In the genomic region with DNA sequence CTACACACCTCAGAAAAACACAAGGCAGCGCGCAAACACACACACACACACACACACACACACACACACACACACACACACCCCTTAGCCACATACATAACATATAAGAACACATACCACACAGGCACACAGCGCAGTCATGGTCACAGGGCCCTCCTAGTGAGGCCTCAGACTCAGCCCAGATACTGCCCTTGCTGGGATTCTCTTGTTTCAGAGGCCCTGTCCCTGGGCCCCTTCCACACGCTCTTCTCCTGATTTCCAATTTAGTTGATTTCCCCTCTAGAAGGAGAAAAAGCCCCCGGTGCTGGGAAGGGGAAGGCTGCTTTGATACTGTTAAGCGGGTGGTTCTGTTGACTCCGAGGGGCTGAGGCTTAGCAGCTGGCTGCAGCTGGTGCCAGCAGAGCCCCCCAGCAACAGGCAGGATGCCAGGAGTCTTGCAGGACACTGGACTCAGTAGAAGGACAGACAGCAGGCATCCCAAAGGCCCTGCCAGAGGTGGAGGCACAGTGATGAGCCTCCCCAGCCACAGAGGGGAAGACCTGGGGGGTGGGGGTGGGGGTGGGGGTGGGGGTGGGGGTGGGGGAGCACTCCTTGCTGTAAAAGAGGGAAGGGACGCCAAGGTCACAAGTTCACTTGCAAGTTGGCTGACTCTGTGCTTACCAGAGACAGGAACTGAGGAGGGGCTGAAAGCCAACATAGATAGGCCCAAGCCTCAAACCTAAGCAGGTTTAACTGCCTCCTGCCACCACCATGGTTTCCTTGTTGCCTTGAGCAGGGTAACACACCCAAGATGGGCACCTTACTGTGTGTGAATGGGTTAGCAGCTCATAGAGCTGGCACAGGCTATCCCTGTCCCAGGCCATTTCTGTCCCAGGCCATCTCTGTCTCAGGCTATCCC, we compare ENCODE assay signal across 10 mouse cellular contexts. TPM values are rescaled to one million over a fixed set of nuclear protein-coding genes. Genes with fewer than 3 reads are reported as not detected.
DNase-seq lines count a peak whose midpoint lies in the region; ATAC-seq lines count a peak whose summit lies in the region.
"Had no signal": no experiment of that assay in that cellular context is flagged by ENCODE, and none has a peak within 500 bp of the region (broad histone marks: within the 10 kb centered on the region; RNA-seq: fewer than 3 reads in every experiment).

No protein-coding gene starts in this region.

- H3K4me3 ChIP-seq in limb, embryonic 13.5 days = no peak overlapping the region

- peaks cover 34% of the 10 kb centered on the region for H3K36me3 ChIP-seq in limb, embryonic 13.5 days

- DNase-seq in heart, postnatal 4 days = peak; percentile 53
- DNase-seq in heart, postnatal 25 days (ENCODE audit: low spot score) = no peak
- peak; percentile 67 for DNase-seq in testis, postnatal 10 days (ENCODE audit: low spot score)
- DNase-seq in testis, postnatal 14 days (ENCODE audit: low spot score) = no peak
- no peak for DNase-seq in frontal cortex, postnatal 10 days (ENCODE audit: low spot score in 2 of 2)
- no peak for DNase-seq in left cerebral cortex, adult 8-10 months (ENCODE audit: low spot score in 2 of 2)
- no peak for DNase-seq in right cerebral cortex, postnatal 4 days

- peak; percentile 20; the same call in 1 of the 2 replicates for ATAC-seq in limb, embryonic 13.5 days (ENCODE audit: low FRiP score, low read depth)

- no peaks in the 10 kb centered on the region for H3K27me3 ChIP-seq in limb, embryonic 13.5 days

- H3K27ac ChIP-seq in limb, embryonic 13.5 days = peak overlapping the region; percentile 48; the same call in 1 of the 2 replicates

- H3K9me3 ChIP-seq in limb, embryonic 13.5 days = no peaks in the 10 kb centered on the region

- 0 out of 2 replicates have a peak overlapping the region, but pooled peaks have one; percentile 13 for H3K9ac ChIP-seq in limb, embryonic 13.5 days

- peaks cover 71% of the 10 kb centered on the region for H3K4me1 ChIP-seq in limb, embryonic 13.5 days

- intact Hi-C loops in heart, postnatal 25 days (cut with DNase I) = no loop called here

- WGBS in limb, embryonic 13.5 days = 44% methylated on average over 8 of the region's 8 CpGs

- peak overlapping the region; percentile 35 for H3K4me2 ChIP-seq in limb, embryonic 13.5 days (replicated peaks)

RNA-seq across cellular contexts. Expression of gene Zbp1, which starts 17.0 kb away (rescaled TPM):
- under 1 TPM in 1 of 2 experiments, not detected in 1; 0.14 TPM for total RNA-seq in heart, postnatal 4 days (2021)
- 1 to 10 TPM in 1 of 2 experiments, under 1 TPM in 1; 0.26 to 1.5 TPM for total RNA-seq in heart, postnatal 25 days (2021)
- 0.43 and 0.45 TPM in 2 replicates for polyA plus RNA-seq in limb, embryonic 13.5 days (2015; fragmentation: Nextera tagmentation; extraction: Ambion mirVana)
- 1 to 10 TPM in 2 of 4 experiments, not detected in 2; 1.4 to 1.7 TPM for total RNA-seq in left cerebral cortex, adult 8-10 months (2022)
- total RNA-seq: left cerebral cortex, postnatal 36 days; MEL had no signal

RNA-seq across cellular contexts. Expression of gene Pmepa1, which starts 40.6 kb away (rescaled TPM):
- total RNA-seq in heart, postnatal 4 days (2021) = 10 to 100 TPM; 53.5 to 57.3 TPM
- total RNA-seq in heart, postnatal 25 days (2021) = 10 to 100 TPM; 28.2 to 31.9 TPM
- 5.6 and 6.0 TPM in 2 replicates for polyA plus RNA-seq in limb, embryonic 13.5 days (2015; fragmentation: Nextera tagmentation; extraction: Ambion mirVana)
- 10 to 100 TPM; 34.3 to 67.8 (median 49.6) TPM for total RNA-seq in left cerebral cortex, adult 8-10 months (2022)
- total RNA-seq: MEL had no signal

Comparison
In these comparisons a context has a peak if more than half of its experiments do, and no peak if none do; other contexts are left out.
1. DNase-seq: peak in heart, postnatal 4 days (single experiment) and testis, postnatal 10 days (single experiment); none in heart, postnatal 25 days (single experiment), testis, postnatal 14 days (single experiment), frontal cortex, postnatal 10 days (0 of 2), left cerebral cortex, adult 8-10 months (0 of 2) and right cerebral cortex, postnatal 4 days (single experiment).